Mouse (Mus musculus): ENCODE data around the gene Tsc22d1.

- no peak for TF ChIP-seq CTCF (IDR thresholded peaks at IDR 0.05; ENCODE audit: low read depth)
- TF ChIP-seq EP300 (IDR thresholded peaks at IDR 0.05; ENCODE audit: low read depth), result no peak
Measured at GRCm38 (mm10) chr14:76506425-76507205, 91.9 kb downstream of the Tsc22d1 start.
